Mouse (Mus musculus): Measurements from ENCODE around the gene Mef2c. TPM values are rescaled to one million over a fixed set of nuclear protein-coding genes. Genes with fewer than 3 reads are reported as not detected.

Mef2c gene
- 7.0 and 8.6 TPM in 2 replicates for polyA plus RNA-seq (2015; fragmentation: Nextera tagmentation; extraction: Ambion mirVana)

DNA sequence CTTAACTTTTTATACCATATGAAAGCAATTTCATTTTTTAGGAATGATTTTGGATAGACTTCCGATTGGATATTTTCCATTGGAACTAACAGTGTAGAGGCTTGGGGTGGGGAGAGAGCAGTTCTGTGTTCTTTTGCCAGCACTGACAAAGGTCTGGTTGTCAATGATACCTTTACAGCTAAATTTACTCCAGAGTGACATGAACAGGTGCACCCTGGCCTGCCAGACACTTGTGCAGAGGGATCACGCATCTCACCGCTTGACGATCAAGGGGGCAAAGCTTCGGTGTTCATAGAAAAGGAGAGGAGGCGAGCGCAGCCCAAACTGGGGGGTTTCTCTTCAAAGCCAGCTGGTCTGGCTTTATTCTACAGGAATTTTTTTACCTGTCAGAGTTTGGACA, at the start of gene Mef2c:
Mef2c (plus strand) TSS at position 116 of the 400 bp plus-strand sequence.
- no peak for DNase-seq (ENCODE audit: low spot score)

DNA sequence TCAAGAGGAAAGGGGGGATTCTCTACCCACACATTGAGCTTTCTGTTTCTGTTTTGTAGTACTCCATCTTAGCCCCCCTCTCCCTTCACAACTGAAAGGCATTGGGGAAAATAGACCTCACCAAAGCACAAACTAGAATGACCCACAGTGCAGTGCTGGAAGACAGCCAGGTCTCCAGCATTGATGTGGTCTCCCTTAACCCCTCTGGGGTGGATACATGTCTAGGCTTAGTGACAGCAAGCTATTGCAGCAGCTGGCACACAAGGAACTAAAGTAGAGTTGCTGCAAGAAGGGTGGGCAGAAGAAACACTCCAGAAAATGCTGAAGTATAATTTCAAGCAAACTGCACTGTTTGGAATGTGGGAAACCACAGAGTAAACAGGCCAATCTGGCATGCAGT, 45.1 kb upstream of the Mef2c start:
- no peak for DNase-seq (ENCODE audit: low spot score)

DNA sequence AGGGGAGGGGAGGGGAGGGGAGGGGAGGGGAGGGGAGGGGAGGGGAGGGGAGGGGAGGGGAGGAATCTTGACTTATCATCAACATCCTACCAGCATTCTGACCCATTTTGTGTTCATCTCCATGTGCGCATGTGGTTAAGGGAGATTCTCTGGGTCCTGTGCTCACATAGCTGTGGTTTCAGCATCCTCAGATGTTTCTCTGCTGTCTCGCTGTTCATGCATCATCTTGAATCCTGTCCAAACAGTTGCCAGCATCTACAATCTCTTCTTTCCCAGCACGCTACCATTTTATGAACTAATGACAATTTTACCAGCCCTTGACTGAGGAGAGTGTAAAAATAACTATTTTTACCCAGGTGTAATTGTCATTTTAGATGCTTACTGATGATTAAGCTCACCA, 44.2 kb upstream of the Mef2c start:
- no peak for DNase-seq (ENCODE audit: low spot score)

DNA sequence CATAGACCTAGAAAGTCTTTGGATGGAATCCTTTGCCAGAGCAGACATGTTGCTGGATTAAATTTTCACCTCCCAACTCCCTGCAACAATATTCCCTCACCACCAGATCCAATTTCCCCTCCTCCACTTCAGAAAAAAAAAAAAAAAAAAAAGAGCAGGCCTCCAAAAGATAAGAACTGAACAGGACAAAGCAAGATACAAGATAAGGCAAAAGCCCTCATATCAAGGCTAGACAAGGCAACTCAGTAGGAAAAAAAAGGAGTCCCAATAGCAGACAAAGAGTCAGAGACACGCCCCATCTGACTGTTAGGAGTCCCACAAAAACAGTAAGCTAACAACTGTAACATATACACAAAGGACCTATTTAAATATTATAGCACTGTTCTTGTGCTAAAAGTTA, 43.2 kb upstream of the Mef2c start:
- no peak for DNase-seq (ENCODE audit: low spot score)

DNA sequence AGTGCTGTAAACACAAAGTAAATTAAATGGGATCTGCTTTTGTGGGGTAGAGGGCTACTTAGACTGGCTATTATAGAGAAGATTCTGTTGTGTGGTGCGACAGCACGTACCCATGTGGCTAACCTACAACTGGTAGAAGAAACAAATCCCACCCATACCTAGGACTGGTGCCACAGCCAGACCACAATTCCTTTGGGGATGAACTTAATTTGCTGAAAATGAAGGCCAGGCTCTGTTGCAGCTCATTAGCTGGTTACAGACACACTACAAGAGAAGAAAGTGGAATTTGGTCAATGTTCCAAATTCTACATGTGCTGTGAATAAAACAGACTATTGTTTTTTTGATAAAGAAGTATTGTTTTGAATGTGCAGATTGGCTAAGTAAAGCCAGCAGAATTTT, 42.3 kb upstream of the Mef2c start:
- no peak for DNase-seq (ENCODE audit: low spot score)

DNA sequence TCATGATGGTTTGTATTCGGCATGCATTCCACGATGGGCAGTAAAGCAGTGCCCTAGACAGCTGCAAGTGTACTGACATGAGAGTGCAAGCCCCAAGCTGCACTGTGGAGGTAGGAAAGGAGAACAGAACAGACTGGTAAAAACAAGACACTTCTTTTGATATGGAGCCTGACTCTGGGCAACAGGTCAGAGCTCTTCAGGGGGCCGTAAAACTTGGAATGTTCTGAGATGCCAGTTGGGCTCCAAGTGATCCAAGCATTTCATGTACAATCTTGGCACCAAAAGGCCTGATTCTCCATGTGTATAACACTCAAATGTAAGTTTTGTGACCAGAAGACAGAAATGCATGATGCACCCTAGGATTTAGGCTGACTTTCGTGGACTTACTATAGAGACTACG, 37.1 kb upstream of the Mef2c start:
- DNase-seq (ENCODE audit: low spot score), result no peak

DNA sequence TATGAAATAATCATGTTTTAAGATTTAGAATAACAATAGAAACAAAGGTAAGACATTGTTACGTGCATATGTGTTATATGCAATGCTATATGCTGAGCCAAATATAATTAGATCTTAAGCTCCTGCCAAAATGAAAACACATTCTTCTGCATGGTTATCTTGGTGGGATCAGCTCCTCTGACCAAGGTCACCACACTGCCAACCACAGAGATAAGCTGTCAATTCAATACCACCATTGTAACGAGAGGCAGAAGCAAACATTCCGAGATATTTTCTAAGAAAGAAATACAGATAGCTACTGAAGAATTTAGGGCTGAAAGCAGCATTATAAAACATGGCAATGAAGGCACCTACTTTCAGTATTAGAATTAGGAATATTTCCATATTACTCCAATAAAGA, 35.0 kb upstream of the Mef2c start:
- no peak for DNase-seq (ENCODE audit: low spot score)

DNA sequence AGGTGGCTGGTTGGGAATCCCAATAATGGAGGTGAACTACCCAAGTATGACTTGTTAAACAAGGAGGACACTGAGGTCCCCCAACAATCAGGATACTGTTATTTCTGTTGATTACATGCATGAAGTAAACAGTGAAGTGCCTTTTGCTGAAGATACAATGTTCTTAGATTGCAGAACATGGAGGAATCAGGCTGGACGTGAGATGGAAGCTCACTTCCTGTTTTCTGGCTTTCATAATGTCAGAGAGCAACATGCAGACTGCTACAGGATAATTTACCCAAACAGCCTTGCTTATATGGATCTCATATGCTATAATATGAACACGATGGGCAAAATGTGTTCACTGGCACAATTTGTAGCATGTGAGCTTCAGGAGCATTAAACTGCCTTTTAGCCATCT, 30.1 kb upstream of the Mef2c start:
- no peak for DNase-seq (ENCODE audit: low spot score)

DNA sequence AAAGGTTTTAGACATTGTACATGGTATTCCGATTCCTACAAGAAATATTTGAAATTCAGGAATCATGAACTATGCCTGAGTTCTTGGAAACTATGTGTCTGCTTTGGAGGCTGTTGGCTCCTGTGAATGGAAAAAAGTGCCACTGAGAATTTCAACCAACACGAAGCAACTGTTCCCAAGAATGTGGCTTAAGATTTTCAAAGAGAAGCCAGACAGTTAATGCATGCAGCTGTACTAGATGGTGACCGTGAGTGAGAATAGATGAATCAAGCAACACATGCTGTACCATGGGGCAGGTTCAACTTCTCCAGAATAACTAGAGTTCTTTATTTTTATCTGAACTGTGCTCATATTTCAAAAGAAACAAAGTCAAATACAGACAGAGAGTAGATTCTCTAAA, 23.4 kb upstream of the Mef2c start:
- no peak for DNase-seq (ENCODE audit: low spot score)

DNA sequence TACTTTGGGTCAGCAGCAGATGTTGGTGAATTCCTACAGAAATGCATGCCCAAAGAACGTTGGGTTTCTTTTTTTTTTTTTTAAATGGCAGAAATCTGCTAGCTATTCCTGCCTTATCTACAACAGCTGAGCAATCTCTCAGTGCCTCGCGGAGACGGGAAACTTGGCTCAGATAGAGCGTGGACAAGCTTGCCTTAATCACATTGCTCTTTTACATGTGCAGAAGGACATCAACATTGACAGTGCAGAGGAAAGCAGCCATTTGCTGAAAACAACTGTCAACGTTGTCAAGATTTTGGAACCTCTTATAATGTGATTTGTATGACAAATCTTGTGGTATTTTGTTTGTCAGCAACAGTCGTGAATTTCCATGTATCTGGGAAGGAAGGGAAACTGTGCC, 22.5 kb upstream of the Mef2c start:
- no peak for DNase-seq (ENCODE audit: low spot score)

DNA sequence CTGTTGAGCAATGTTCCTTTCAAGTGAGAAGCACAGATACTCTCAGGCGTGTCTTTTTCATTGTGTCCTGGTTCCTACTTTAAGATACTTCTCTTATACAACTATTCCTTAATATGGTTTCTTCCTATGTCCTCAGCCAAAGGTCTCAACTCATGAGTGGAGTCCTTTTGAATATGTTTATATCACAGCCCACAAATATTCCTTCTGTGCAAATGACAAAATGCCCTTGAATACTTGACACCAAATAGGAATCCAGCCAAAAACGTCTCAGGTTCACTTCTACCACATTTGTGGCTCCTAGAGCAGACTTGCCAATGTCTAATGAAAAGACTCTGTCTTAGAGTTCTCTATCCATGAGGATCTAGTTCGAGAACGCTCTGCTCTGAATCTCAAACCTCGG, 21.7 kb upstream of the Mef2c start:
- no peak for DNase-seq (ENCODE audit: low spot score)

DNA sequence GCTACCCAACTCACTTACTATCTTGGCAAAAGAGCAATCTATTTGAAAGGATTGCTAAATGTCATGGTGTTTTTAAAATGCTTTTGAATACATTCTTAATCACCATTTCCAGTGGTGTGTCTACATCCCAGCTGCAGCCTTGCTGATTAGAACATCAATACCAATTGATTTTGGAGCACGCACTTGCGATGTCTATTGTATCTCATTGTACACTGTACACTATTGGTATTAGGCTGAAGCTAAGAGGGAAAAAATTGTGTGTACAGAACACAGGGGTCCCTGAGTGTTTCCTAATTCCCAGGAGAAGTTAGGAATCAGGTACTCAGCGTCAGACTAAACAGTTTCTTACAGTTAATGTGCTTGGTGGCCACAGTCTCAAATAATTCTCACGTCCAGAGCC, 19.6 kb upstream of the Mef2c start:
- no peak for DNase-seq (ENCODE audit: low spot score)

DNA sequence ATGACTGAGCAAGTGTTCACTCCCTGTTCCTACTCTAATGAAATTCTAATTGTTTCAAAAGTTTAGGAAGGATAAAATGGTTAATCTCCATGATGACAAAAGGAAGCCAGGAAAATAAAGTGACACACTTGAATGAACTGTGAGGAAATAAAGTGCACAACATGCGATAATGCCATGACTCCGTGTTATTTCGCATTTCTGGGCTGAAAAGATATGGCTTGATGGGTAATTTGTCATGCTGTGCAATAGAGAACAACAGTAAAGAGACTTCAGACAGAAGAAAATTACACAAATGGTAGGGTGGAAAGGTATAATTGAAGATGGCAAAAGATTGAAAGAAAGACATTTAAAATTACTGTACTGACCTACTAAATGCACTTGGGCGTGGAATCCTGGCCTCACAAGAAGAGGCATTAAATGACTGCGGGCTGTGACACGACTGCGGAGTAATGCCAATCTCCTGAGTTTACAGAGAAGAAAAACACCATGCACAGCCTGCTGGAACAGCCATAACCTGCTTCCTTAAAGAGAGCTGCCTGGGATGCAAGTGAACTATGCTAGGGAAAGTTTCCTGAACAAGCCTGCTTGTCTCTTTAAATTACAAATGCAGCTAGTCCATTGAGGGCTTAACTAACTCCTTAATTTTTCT, 19.0 kb upstream of the Mef2c start:
- DNase-seq (ENCODE audit: low spot score), result no peak

DNA sequence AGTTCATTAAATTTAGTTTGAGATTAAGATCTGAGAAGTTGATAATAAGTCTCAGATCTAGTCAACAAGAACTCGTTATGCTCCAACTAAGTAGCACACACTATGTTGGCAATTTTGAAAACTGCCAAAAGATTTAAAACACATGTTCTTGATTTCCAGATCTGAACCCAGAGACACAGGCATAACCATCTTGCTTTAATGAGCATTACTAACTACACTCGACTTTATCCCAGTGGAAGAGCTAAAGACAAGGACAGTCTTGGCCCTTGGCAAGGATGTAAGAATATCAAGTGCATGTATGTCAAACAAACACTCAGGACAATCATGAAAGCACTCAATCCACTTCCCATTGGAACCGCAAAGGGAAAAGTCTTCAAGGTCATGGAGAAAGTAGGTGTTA, 11.8 kb upstream of the Mef2c start:
- DNase-seq (ENCODE audit: low spot score), result no peak

DNA sequence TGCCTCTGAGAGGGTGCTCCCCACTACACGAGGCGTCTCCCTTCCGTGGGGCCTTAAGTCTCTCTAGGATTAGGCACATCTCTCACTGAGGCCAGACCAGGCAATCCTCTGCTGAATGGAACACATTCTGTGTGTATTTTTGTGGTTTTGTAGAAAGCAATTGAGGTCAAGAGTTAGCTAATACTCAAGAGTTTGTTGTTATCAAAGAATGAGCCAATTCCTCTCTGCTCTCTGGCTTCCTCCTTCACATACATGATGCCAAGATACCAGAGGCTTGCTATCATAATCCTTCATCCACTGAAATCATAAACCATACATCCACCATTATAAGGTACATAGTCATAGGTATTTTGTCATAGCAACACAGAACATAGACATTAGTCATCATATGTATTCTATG, 6.1 kb upstream of the Mef2c start:
- no peak for DNase-seq (ENCODE audit: low spot score)

DNA sequence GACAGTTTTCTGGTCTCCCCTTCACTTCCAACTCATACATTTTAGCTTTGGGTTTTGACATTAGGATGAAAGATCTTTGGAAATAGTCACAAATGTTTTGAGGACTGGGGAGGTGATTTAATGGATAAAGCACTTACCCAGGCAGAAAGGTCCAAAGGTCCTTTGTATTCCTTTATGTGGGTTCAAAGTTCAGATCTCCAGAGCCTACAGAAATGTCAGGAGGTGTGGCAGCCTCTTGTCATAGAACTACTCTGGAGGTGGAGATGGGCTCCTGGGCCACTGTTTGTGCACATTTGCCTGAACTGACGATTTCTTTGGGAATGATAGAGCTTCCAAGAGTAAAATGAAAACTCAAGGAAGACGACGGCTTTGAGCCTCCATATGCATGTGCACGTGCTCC, 4.3 kb upstream of the Mef2c start:
- no peak for DNase-seq (ENCODE audit: low spot score)

DNA sequence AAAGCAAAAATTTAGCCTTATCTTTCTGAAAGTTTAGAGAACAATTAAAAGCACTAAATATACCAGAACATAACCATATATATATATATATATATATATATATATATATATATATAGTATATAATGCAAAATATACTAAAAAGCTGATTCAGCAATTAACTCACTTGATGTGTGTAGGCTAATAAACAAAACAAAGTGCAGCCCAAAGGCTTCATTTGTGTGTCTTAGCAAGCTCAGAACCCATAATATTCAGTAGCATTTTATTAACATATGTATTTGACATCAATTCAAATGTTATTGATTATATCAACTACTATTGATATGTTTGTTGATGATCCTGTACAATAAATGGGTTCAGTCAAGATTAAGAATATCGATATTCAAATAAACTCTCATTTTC, 3.9 kb downstream of the Mef2c start:
- no peak for DNase-seq (ENCODE audit: low spot score)

DNA sequence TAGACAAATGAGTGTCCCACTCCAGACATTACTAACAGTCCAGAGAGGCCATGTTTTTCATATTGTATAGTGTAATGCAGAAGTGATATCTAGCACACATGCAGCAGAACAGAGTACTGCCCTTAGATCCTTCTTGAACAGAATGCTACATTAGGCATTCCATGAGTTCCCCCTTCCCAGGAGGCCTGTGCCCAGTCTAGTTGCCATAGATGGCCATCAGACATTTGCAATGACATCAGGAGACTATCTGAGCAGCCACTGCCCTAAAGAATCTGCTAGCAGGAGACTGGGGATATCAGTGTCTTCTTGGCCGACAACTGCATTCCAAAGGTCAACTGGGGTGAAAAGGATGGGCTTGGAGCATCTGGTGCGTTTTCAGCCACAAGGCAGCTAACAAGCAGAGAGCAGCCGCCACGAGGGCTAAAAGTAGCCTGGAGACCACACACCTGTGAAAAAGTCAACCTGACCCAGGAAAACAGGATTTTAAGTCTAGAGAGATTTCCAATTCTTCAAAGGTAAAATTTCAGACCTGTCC, 11.2 kb downstream of the Mef2c start:
- DNase-seq (ENCODE audit: low spot score), result no peak

DNA sequence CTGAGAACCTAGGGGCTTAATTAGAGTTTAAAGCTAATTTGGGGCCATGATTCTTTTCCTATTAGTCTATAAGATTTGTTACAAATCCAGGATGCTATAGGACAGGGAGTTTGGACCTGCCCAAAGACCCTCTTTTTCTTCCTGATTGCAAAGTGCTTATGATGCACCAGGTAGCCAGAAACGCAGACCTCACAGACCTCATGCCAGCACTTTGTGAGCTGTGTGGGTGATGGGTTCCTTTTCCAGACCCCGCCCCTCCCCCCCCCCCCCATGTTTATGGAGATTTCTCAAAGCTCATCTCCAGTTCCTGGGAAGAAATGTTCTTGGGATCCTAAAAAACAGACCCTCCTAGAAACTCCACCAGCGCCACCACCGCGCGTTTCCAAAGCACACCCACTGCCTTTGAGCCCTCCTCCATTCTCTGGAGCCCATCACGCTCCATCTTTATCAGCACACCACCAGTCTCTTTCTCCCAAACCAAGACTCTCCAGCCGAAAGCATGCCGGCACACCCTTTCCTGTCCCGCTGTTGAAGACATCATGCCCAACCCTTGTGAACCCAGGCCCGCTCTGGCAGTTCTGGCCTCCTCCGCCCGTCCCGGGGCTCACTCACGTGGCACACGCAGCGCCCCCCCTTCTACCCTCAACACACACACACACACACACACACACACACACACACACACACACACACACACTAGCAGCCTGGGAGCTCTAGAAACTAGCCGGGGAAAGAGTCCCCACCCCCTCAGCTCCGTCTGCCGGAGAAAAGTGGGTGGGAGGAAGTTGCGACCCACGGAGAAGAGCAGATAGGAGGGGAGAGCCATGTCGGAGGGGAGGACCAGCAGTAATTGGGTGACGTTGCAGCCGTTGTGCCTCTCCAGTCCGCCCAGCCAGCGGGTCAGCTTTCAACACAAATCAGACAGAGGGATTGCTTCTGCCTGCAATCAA, 14.1 kb downstream of the Mef2c start:
- DNase-seq (ENCODE audit: low spot score), result peak; percentile 25

DNA sequence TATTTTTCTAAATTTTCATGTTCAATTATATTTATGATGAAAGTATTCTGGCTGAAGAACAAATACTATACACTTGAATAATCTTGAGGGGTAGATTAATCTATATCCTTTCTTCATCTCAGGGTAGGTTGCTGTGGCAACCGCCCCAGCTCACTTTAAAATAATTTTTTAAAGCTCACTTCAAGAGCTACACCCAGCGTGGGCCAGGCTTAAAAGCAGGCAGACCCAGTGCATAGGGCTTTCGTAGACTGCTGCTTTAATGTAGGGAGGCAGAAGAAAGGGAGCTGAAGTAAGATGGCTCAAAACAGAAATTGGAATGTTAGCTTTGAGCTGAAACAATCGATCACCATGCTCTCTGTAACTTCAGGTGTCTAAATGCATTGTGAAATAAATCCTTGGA, 17.0 kb downstream of the Mef2c start:
- DNase-seq (ENCODE audit: low spot score), result no peak

DNA sequence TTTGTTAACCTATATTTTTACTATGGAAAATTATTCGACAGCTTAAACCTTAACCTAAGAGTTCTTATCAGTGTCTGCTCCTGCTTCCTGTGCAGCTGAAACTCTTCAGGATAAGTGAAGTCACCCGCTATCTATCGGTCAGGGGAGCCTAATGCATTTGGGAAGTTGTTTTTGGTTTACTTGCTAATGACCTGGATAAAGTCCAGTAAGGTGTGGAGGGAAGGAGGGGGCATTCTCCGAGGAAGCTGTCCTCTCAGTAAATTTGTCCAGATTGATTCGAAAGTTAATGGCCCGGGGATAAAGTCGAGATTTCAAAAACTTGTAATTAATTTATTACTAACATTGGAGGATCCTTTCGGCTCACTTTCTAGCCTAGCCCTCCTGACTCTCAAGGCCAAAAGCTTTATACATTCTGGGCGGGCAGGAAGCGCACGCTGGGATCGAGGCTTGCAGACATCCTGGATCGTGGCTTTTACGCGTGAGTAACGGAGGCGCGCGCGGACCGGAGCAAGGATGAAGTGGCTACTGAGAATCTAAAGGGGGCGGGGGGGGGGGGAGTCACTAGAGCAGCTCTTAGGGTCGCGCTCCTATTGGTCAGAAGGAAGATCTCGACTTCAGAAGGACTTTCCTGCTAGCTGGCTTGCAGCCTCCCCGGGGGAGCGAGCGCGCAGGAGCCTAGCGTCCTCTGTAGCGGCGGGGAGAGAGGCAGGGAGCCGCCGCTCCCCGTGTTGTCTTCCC, 19.6 kb downstream of the Mef2c start:
- no peak for DNase-seq (ENCODE audit: low spot score)

All from thymus, postnatal 0 days (tissue).